Mouse (Mus musculus): ENCODE results near the gene Col4a4. TPM values are rescaled to one million over a fixed set of nuclear protein-coding genes. Genes with fewer than 3 reads are reported as not detected.

Gene Col4a4
- polyA plus RNA-seq (2012; fragmentation: generic; extraction: Trizol), result under 1 TPM; 0.02 to 0.04 TPM

GRCm38 (mm10) chr1:82586713-82587399 is at the start of gene Col4a4, which contains the start of gene Col4a3:
Gene Col4a4 (minus strand): TSS chr1:82586849.
Gene Col4a3 (plus strand): TSS chr1:82586921.

Other genes with a start within 250 kb of the Col4a4 start
- under 1 TPM; under 0.01 to 0.01 TPM for gene Col4a3, start 72 bp upstream of the Col4a4 start, polyA plus RNA-seq (2012; fragmentation: generic; extraction: Trizol)
- 10 to 100 TPM in 1 of 2 experiments, 1 to 10 TPM in 1; 7.8 to 61.5 TPM for gene Mff, start 138.0 kb upstream of the Col4a4 start, polyA plus RNA-seq (2012; fragmentation: generic; extraction: Trizol)
- gene Tm4sf20, start 181.6 kb upstream of the Col4a4 start, polyA plus RNA-seq (2012; fragmentation: generic; extraction: Trizol), result not detected
- not detected for gene Gm47791, start 184.4 kb upstream of the Col4a4 start, polyA plus RNA-seq (2012; fragmentation: generic; extraction: Trizol)